Mouse (Mus musculus): Measurements from ENCODE around the gene Zfp763. TPM values are rescaled to one million over a fixed set of nuclear protein-coding genes. Genes with fewer than 3 reads are reported as not detected.

Zfp763 gene
- polyA plus RNA-seq, 1 experiment, result not detected

DNA sequence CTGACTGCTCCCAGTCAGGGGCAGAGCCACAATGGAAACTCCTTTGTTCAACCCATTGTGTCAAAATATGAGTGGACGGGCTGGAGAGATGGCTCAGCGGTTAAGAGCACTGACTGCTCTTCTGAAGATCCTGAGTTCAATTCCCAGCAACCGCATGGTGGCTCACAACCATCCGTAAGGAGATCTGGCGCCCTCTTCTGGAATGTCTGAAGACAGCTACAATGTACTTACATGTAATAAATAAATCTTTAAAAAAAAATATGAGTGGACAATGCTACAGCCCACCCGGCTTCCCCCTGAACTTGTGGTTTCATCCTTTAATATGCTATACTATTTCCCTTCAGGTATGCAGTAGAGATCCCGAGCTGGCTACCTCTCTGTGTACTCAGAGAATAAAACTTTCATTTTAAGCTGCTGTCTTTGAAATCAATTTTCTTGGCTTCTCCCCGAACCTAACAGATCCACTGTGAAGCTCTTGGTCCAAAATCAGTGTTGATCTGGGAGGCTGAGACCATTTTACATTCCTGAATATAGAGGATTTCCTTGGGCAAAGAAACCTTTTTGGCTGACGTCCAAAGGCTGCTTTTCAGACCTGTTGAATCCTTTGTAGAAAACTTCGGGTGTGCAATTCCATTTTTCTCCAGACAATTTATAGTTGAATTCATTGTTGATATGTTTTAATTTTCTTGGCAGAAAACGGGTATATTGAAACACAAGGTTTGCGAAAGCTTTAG is 41.1 kb downstream of the Zfp763 start:
- Histone ChIP-seq H3K27ac (ENCODE audit: insufficient read depth, low read depth, low read length) (no peak overlapping the region), H3K4me1 (ENCODE audit: control insufficient read depth, insufficient read depth, low read length) (peaks cover 6% of the 10 kb centered on the region; the same call in 1 of the 2 replicates), H3K4me3 (ENCODE audit: insufficient read depth, low read depth, low read length) (no peak overlapping the region)

DNA sequence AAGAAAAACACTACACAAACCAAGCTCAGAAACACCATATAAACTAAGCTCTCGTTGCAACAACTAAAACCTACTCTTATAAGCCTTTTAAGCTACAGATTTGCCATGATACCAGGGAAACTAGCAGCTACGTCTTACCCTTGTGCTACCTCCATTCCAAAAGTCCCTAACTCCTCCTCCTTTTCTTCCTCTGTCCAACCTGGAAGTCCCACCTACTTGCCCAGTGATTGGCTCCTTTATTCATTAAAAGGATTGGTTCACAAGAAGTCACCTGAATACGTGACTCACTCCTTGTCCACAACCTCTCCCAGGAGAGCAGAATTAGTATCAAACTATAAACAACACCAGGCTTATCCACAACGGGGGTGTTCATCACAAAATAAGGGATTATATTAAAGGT is 46.9 kb downstream of the Zfp763 start:
- Histone ChIP-seq H3K4me3 (ENCODE audit: insufficient read depth, low read depth, low read length) (no peak overlapping the region), H3K4me1 (ENCODE audit: control insufficient read depth, insufficient read depth, low read length) (no peaks in the 10 kb centered on the region), H3K27ac (ENCODE audit: insufficient read depth, low read depth, low read length) (no peak overlapping the region)
- 68% methylated on average over 4 of the region's 4 CpGs for WGBS
- TF ChIP-seq CTCF (IDR thresholded peaks at IDR 0.05; ENCODE audit: insufficient read depth, low read depth, low read length) (no peak), POLR2A (IDR thresholded peaks at IDR 0.05; ENCODE audit: insufficient read depth, low read depth, low read length) (no peak)

More for the DNA sequence above, 41.1 kb downstream of the Zfp763 start:
- TF ChIP-seq POLR2A (IDR thresholded peaks at IDR 0.05; ENCODE audit: insufficient read depth, low read depth, low read length) (no peak), CTCF (IDR thresholded peaks at IDR 0.05; ENCODE audit: insufficient read depth, low read depth, low read length) (no peak)
- 54% methylated on average over 12 of the region's 12 CpGs for WGBS

DNA sequence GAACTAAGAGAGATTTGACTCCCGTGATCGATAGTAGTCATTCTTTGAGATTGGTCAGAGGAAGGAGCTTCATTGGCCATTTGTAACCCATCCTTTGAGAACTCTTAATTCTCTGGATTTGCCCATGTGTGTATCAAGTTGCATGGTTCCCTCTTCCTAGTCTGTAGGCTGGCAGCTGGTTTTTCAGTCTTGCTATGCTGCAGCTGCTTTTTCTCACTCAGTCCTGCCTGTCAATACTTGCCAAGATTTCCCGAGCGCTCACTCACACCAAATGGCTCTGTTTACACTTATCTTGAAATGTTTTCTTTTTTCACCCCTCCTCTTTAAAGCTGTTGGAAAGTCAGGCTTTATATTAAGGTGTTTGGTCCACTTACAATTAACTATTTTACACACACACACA is 51.8 kb downstream of the Zfp763 start:
- no peak for TF ChIP-seq CTCF (IDR thresholded peaks at IDR 0.05; ENCODE audit: insufficient read depth, low read depth, low read length)
- TF ChIP-seq POLR2A (IDR thresholded peaks at IDR 0.05; ENCODE audit: insufficient read depth, low read depth, low read length), result no peak
- H3K4me3 ChIP-seq (ENCODE audit: insufficient read depth, low read depth, low read length), result no peak overlapping the region
- 85% methylated on average over 4 of the region's 4 CpGs for WGBS
- H3K4me1 ChIP-seq (ENCODE audit: control insufficient read depth, insufficient read depth, low read length), result no peaks in the 10 kb centered on the region
- H3K27ac ChIP-seq (ENCODE audit: insufficient read depth, low read depth, low read length), result no peak overlapping the region

Other genes with a start within 250 kb of the Zfp763 start
- 68.0 and 91.8 TPM in 2 replicates for gene Zfp871, start 245.1 kb downstream of the Zfp763 start, polyA plus RNA-seq (2012; ENCODE audit: insufficient read depth, insufficient read length, low replicate concordance, missing spikeins)
- not detected in 2 replicates for gene Zfp811, start 223.5 kb downstream of the Zfp763 start, polyA plus RNA-seq (2012; ENCODE audit: insufficient read depth, insufficient read length, low replicate concordance, missing spikeins)
- gene Zfp799, start 203.1 kb downstream of the Zfp763 start, polyA plus RNA-seq (2012; ENCODE audit: insufficient read depth, insufficient read length, low replicate concordance, missing spikeins), result not detected in 2 replicates
- not detected in 2 replicates for gene Zfp870, start 141.8 kb downstream of the Zfp763 start, polyA plus RNA-seq (2012; ENCODE audit: insufficient read depth, insufficient read length, low replicate concordance, missing spikeins)
- gene Cyp4f14, start 116.1 kb downstream of the Zfp763 start, polyA plus RNA-seq (2012; ENCODE audit: insufficient read depth, insufficient read length, low replicate concordance, missing spikeins), result not detected in 2 replicates
- not detected in 2 replicates for gene Cyp4f13, start 86.0 kb downstream of the Zfp763 start, polyA plus RNA-seq (2012; ENCODE audit: insufficient read depth, insufficient read length, low replicate concordance, missing spikeins)
- not detected in 2 replicates for gene Zfp472, start 67.6 kb downstream of the Zfp763 start, polyA plus RNA-seq (2012; ENCODE audit: insufficient read depth, insufficient read length, low replicate concordance, missing spikeins)
- not detected in 2 replicates for gene Zfp952, start 40.3 kb downstream of the Zfp763 start, polyA plus RNA-seq (2012; ENCODE audit: insufficient read depth, insufficient read length, low replicate concordance, missing spikeins)
- gene 4921501E09Rik, start 34.7 kb upstream of the Zfp763 start, polyA plus RNA-seq (2012; ENCODE audit: insufficient read depth, insufficient read length, low replicate concordance, missing spikeins), result not detected in 2 replicates
- not detected in 2 replicates for gene Zfp563, start 55.9 kb upstream of the Zfp763 start, polyA plus RNA-seq (2012; ENCODE audit: insufficient read depth, insufficient read length, low replicate concordance, missing spikeins)
- gene Morc2b, start 106.3 kb upstream of the Zfp763 start, polyA plus RNA-seq (2012; ENCODE audit: insufficient read depth, insufficient read length, low replicate concordance, missing spikeins), result not detected in 2 replicates
- not detected in 2 replicates for gene Olfr55, start 135.0 kb upstream of the Zfp763 start, polyA plus RNA-seq (2012; ENCODE audit: insufficient read depth, insufficient read length, low replicate concordance, missing spikeins)
- not detected in 2 replicates for gene Olfr239, start 157.9 kb upstream of the Zfp763 start, polyA plus RNA-seq (2012; ENCODE audit: insufficient read depth, insufficient read length, low replicate concordance, missing spikeins)
- gene Olfr1564, start 188.3 kb upstream of the Zfp763 start, polyA plus RNA-seq (2012; ENCODE audit: insufficient read depth, insufficient read length, low replicate concordance, missing spikeins), result not detected in 2 replicates
- not detected in 2 replicates for gene Zfp955a, start 221.7 kb upstream of the Zfp763 start, polyA plus RNA-seq (2012; ENCODE audit: insufficient read depth, insufficient read length, low replicate concordance, missing spikeins)
- not detected in 2 replicates for gene Olfr63, start 231.3 kb upstream of the Zfp763 start, polyA plus RNA-seq (2012; ENCODE audit: insufficient read depth, insufficient read length, low replicate concordance, missing spikeins)